Mouse (Mus musculus) liver, postnatal 0 days (tissue): Measurements from ENCODE around the gene Tmem192.

ENCODE experiments used
- CTCF ChIP-seq: sonication (generic); IDR thresholded peaks from 2 replicates; pipeline ENCODE4 v1.5.1; 2016; ENCODE audit warnings: antibody characterized with exemption, low read depth
- EP300 ChIP-seq: IDR thresholded peaks from 2 replicates; pipeline ENCODE4 v1.6.1; 2016; ENCODE audit warnings: antibody characterized with exemption, low read depth, mild to moderate bottlenecking

- no peak for TF ChIP-seq CTCF
- no peak for TF ChIP-seq EP300
These were observed 71.4 kb downstream of the Tmem192 start, which contains the start of the genes Trim61 and Trim60 for GRCm38 (mm10) chr8:65018423-65018822.
